ENCODE assay signal across 26 mouse cellular contexts in genomic region chr4:22114451-22114850, GRCm38 (mm10).
"Had no signal": no experiment of that assay in that cellular context is flagged by ENCODE, and none has a peak within 500 bp of the region (broad histone marks: within the 10 kb centered on the region; RNA-seq: fewer than 3 reads in every experiment).

No protein-coding gene starts in this region.

- H3K27ac ChIP-seq: embryonic facial prominence, embryonic 10.5 days; embryonic facial prominence, embryonic 12.5 days; embryonic facial prominence, embryonic 13.5 days; embryonic facial prominence, embryonic 15.5 days; forebrain, embryonic 10.5 days; forebrain, embryonic 12.5 days; forebrain, embryonic 13.5 days; forebrain, embryonic 15.5 days; gastrocnemius, adult 2 months; heart, adult 2 months had no signal

- ATAC-seq: forebrain, embryonic 13.5 days; forebrain, embryonic 14.5 days; forebrain, embryonic 15.5 days; forebrain, embryonic 16.5 days; forebrain, postnatal 0 days had no signal

- H3K9me3 ChIP-seq: embryonic facial prominence, embryonic 10.5 days; embryonic facial prominence, embryonic 12.5 days; embryonic facial prominence, embryonic 13.5 days; embryonic facial prominence, embryonic 15.5 days; forebrain, embryonic 10.5 days; forebrain, embryonic 12.5 days; forebrain, embryonic 13.5 days; forebrain, embryonic 15.5 days had no signal

- H3K4me3 ChIP-seq: embryonic facial prominence, embryonic 10.5 days; embryonic facial prominence, embryonic 12.5 days; embryonic facial prominence, embryonic 13.5 days; embryonic facial prominence, embryonic 15.5 days; erythroblast, embryonic 14.5 days; forebrain, embryonic 10.5 days; forebrain, embryonic 12.5 days; forebrain, embryonic 13.5 days; forebrain, embryonic 15.5 days; gastrocnemius, adult 2 months; heart, adult 2 months had no signal

- H3K27me3 ChIP-seq: embryonic facial prominence, embryonic 12.5 days; forebrain, embryonic 12.5 days; forebrain, embryonic 13.5 days; forebrain, embryonic 15.5 days had no signal

- H3K4me2 ChIP-seq: embryonic facial prominence, embryonic 12.5 days; embryonic facial prominence, embryonic 13.5 days; embryonic facial prominence, embryonic 15.5 days; forebrain, embryonic 12.5 days; forebrain, embryonic 13.5 days; forebrain, embryonic 15.5 days had no signal

- H3K9ac ChIP-seq: embryonic facial prominence, embryonic 12.5 days; embryonic facial prominence, embryonic 13.5 days; embryonic facial prominence, embryonic 15.5 days; forebrain, embryonic 12.5 days; forebrain, embryonic 13.5 days; forebrain, embryonic 15.5 days; forebrain, postnatal 0 days had no signal

- DNase-seq: cerebellum, adult 9-10 months; cerebellum, adult 9-11 months; cerebellum, postnatal 10 days; cerebellum, postnatal 14 days; cerebellum, postnatal 25 days; cerebellum, postnatal 36 days; embryo, embryonic 11 days; forebrain, postnatal 0 days; gastrocnemius, adult 2 months; gastrocnemius, postnatal 10 days; gastrocnemius, postnatal 14 days; gastrocnemius, postnatal 25 days; gastrocnemius, postnatal 36 days; heart, adult 18-20 months; heart, adult 2 months had no signal

- H3K4me1 ChIP-seq: embryonic facial prominence, embryonic 12.5 days; embryonic facial prominence, embryonic 13.5 days; embryonic facial prominence, embryonic 15.5 days had no signal

- H3K36me3 ChIP-seq: embryonic facial prominence, embryonic 10.5 days; embryonic facial prominence, embryonic 12.5 days; embryonic facial prominence, embryonic 13.5 days; embryonic facial prominence, embryonic 15.5 days; forebrain, embryonic 10.5 days; forebrain, embryonic 12.5 days; forebrain, embryonic 15.5 days had no signal
